Mouse (Mus musculus) myocyte (in vitro differentiated cells): ENCODE data around the gene Gm45808.

Source experiments
- E2F4 ChIP-seq: IDR thresholded peaks from one replicate; pipeline ENCODE4 v1.6.1; 2011; ENCODE audit warnings: mild to moderate bottlenecking, control low read depth, moderate library complexity; ENCODE audit not compliant: insufficient read depth
- MAX ChIP-seq: IDR thresholded peaks from one replicate; pipeline ENCODE4 v1.6.1; 2011; ENCODE audit warnings: low read depth, mild to moderate bottlenecking, control low read depth
- MYOD1 ChIP-seq, 3 experiments: IDR thresholded peaks; one replicate each; pipeline ENCODE4 v1.6.1; 2011; ENCODE audit warnings: control low read depth in 2 of 3, low read depth in 2 of 3, mild to moderate bottlenecking in 2 of 3, moderate library complexity in 1 of 3; ENCODE audit not compliant: insufficient read length in 2 of 3, control insufficient read depth in 1 of 3
- POLR2A ChIP-seq: IDR thresholded peaks from one replicate; pipeline ENCODE4 v1.6.1; 2011; ENCODE audit warnings: low read depth, mild to moderate bottlenecking, control low read depth, moderate library complexity; ENCODE audit not compliant: insufficient read length
- REST ChIP-seq: IDR thresholded peaks from one replicate; pipeline ENCODE4 v1.6.1; 2011; ENCODE audit warnings: mild to moderate bottlenecking, control low read depth, moderate library complexity; ENCODE audit not compliant: insufficient read depth, insufficient read length
- TCF3 ChIP-seq: IDR thresholded peaks from one replicate; pipeline ENCODE4 v1.6.1; 2011; ENCODE audit warnings: low read depth, control low read depth; ENCODE audit not compliant: insufficient read length
- USF1 ChIP-seq: IDR thresholded peaks from one replicate; pipeline ENCODE4 v1.6.1; 2011; ENCODE audit warnings: low read depth, mild to moderate bottlenecking, control low read depth, moderate library complexity

GRCm38 (mm10) chr7:45466283-45467089 is 20.1 kb downstream of the Gm45808 start, which contains the start of gene Bax:
- peak; percentile 98 for TF ChIP-seq USF1
- no peak for TF ChIP-seq E2F4
- peak in 1 of 3 experiments; percentile 19 for TF ChIP-seq MYOD1 (IDR thresholded peaks at IDR 0.05; ENCODE audit: control insufficient read depth in 1 of 3, insufficient read length in 2 of 3, low read depth in 2 of 3)
- no peak for TF ChIP-seq MAX
- TF ChIP-seq POLR2A, result peak; percentile 91
- no peak for TF ChIP-seq TCF3
- no peak for TF ChIP-seq REST
